Comparison of ENCODE assay signal across 30 mouse cellular contexts in the genomic region with DNA sequence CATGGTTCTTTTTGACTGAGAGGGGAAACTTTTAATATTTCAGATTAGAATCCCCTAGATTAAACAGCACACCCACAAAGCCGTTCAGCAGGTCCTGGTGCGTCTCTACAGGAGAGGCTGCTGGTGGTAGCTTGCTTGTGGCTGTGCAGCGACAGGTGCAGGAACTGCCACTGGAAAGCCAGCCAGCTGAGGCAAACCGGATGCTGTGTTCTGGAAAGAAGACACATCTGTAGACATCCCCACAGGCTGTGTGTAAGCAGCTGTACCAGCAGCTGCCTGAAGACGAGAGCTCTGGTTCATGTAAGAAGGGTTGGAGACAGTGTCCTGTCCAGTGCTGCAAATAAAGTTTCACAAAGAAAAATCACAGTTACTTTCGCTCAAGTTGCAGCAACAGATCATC. TPM values are rescaled to one million over a fixed set of nuclear protein-coding genes. Genes with fewer than 3 reads are reported as not detected.
DNase-seq lines count a peak whose midpoint lies in the region; ATAC-seq lines count a peak whose summit lies in the region.
"Had no signal": no experiment of that assay in that cellular context is flagged by ENCODE, and none has a peak within 500 bp of the region (broad histone marks: within the 10 kb centered on the region; RNA-seq: fewer than 3 reads in every experiment).

No protein-coding gene starts in this region.

- no peak overlapping the region for H3K4me2 ChIP-seq in midbrain, embryonic 16.5 days (ENCODE audit: low read length)
- H3K4me2 ChIP-seq in forebrain, embryonic 14.5 days (ENCODE audit: low read length): no peak overlapping the region
- H3K4me2 ChIP-seq: embryonic facial prominence, embryonic 13.5 days; forebrain, embryonic 13.5 days; heart, embryonic 12.5 days; hindbrain, embryonic 14.5 days; liver, embryonic 12.5 days; midbrain, embryonic 13.5 days; stomach, embryonic 15.5 days had no signal

- no peaks in the 10 kb centered on the region for H3K27me3 ChIP-seq in midbrain, embryonic 16.5 days (ENCODE audit: control insufficient read depth, insufficient read depth, low read depth, low read length)
- H3K27me3 ChIP-seq in forebrain, embryonic 14.5 days (replicated peaks; ENCODE audit: control insufficient read depth, insufficient read depth, low read length): no peaks in the 10 kb centered on the region
- H3K27me3 ChIP-seq: embryonic facial prominence, embryonic 13.5 days; forebrain, embryonic 13.5 days; heart, embryonic 12.5 days; liver, embryonic 12.5 days; midbrain, embryonic 13.5 days; stomach, embryonic 15.5 days had no signal

- ATAC-seq in midbrain, embryonic 16.5 days: no peak
- ATAC-seq in forebrain, embryonic 14.5 days: no peak
- ATAC-seq: CD4-positive, CD25-positive, alpha-beta regulatory T cell, adult 4 months; forebrain, embryonic 13.5 days; liver, embryonic 12.5 days; liver, postnatal 0 days; midbrain, embryonic 13.5 days had no signal

- 89% methylated on average over 6 of the region's 6 CpGs for WGBS in midbrain, embryonic 16.5 days
- 90% methylated on average over 6 of the region's 6 CpGs for WGBS in forebrain, embryonic 14.5 days

- H3K9ac ChIP-seq in midbrain, embryonic 16.5 days (ENCODE audit: low read depth, low read length): no peak overlapping the region
- H3K9ac ChIP-seq in forebrain, embryonic 14.5 days (ENCODE audit: low read length): no peak overlapping the region
- H3K9ac ChIP-seq: embryonic facial prominence, embryonic 13.5 days; forebrain, embryonic 13.5 days; heart, embryonic 12.5 days; hindbrain, embryonic 14.5 days; liver, embryonic 12.5 days; liver, postnatal 0 days; midbrain, embryonic 13.5 days; stomach, embryonic 15.5 days had no signal

- peaks cover 3% of the 10 kb centered on the region; the same call in 1 of the 2 replicates for H3K36me3 ChIP-seq in midbrain, embryonic 16.5 days (ENCODE audit: control insufficient read depth, insufficient read depth, low read length)
- peaks cover 5% of the 10 kb centered on the region; the same call in 1 of the 2 replicates for H3K36me3 ChIP-seq in forebrain, embryonic 14.5 days (ENCODE audit: control insufficient read depth, insufficient read depth, low read length)

- no peaks in the 10 kb centered on the region for H3K4me1 ChIP-seq in midbrain, embryonic 16.5 days (ENCODE audit: control insufficient read depth, insufficient read depth, low read length)
- no peaks in the 10 kb centered on the region for H3K4me1 ChIP-seq in forebrain, embryonic 14.5 days (ENCODE audit: control insufficient read depth, insufficient read depth, low read length)
- H3K4me1 ChIP-seq: forebrain, embryonic 13.5 days; heart, embryonic 12.5 days; liver, embryonic 12.5 days; midbrain, embryonic 13.5 days; stomach, embryonic 15.5 days had no signal

- H3K27ac ChIP-seq in midbrain, embryonic 16.5 days (ENCODE audit: low read length): no peak overlapping the region
- no peak overlapping the region for H3K27ac ChIP-seq in forebrain, embryonic 14.5 days (ENCODE audit: low read depth, low read length)
- H3K27ac ChIP-seq: embryonic facial prominence, embryonic 13.5 days; forebrain, embryonic 13.5 days; heart, adult 2 months; hindbrain, embryonic 14.5 days; kidney, postnatal 0 days; liver, embryonic 12.5 days; midbrain, embryonic 13.5 days; stomach, embryonic 15.5 days had no signal

- peak; percentile 8 for DNase-seq in gastrocnemius, postnatal 10 days
- no peak for DNase-seq in gastrocnemius, adult 18-20 months (ENCODE audit: low spot score)
- peak; percentile 49 for DNase-seq in A20 (ENCODE audit: low read depth, low spot score)
- DNase-seq in thymus, adult 18-20 months: peak; percentile 11 to 20
- DNase-seq in thymus, postnatal 25 days: peak; percentile 30
- DNase-seq in forebrain, embryonic 14.5 days (ENCODE audit: low spot score): no peak
- DNase-seq: adrenal gland, postnatal 25 days; cerebellum, adult 11-12 months; cerebellum, adult 9-11 months; embryo, embryonic 11 days; heart, adult 2 months; kidney, adult 11 months; layer of hippocampus, postnatal 36 days; left cerebral cortex, postnatal 4 days; liver, postnatal 0 days; lung, postnatal 36 days; retina, postnatal 1 day; right cerebral cortex, postnatal 25 days had no signal

- H3K9me3 ChIP-seq in midbrain, embryonic 16.5 days (replicated peaks; ENCODE audit: control insufficient read depth, low read length, poor library complexity, severe bottlenecking): no peaks in the 10 kb centered on the region
- H3K9me3 ChIP-seq in forebrain, embryonic 14.5 days (replicated peaks; ENCODE audit: control insufficient read depth, low read length): no peaks in the 10 kb centered on the region
- H3K9me3 ChIP-seq: embryonic facial prominence, embryonic 13.5 days; forebrain, embryonic 13.5 days; heart, embryonic 12.5 days; liver, embryonic 12.5 days; midbrain, embryonic 13.5 days; stomach, embryonic 15.5 days had no signal

- no peak overlapping the region for H3K4me3 ChIP-seq in midbrain, embryonic 16.5 days (ENCODE audit: low read depth, low read length)
- no peak overlapping the region for H3K4me3 ChIP-seq in forebrain, embryonic 14.5 days (ENCODE audit: low read depth, low read length)
- H3K4me3 ChIP-seq: embryonic facial prominence, embryonic 13.5 days; forebrain, embryonic 13.5 days; heart, adult 2 months; heart, embryonic 12.5 days; liver, embryonic 12.5 days; midbrain, embryonic 13.5 days; stomach, embryonic 15.5 days had no signal

RNA-seq across cellular contexts. Expression of a gene that starts 18.0 kb away (rescaled TPM):
- total RNA-seq in gastrocnemius, postnatal 10 days (2021): 1 to 10 TPM in 1 of 2 experiments, under 1 TPM in 1; 0.73 to 1.6 TPM
- total RNA-seq in gastrocnemius, adult 18-20 months (2021): under 1 TPM; 0.21 to 0.55 TPM
- polyA plus RNA-seq in midbrain, embryonic 16.5 days (2015; fragmentation: Nextera tagmentation; extraction: Ambion mirVana): 14.7 and 15.6 TPM in 2 replicates
- polyA plus RNA-seq in forebrain, embryonic 14.5 days (2014; fragmentation: Nextera tagmentation; extraction: Ambion mirVana): 10.6 and 13.5 TPM in 2 replicates
- total RNA-seq: hematopoietic stem cell, adult 5-6 weeks; monocyte, adult 5-6 weeks had no signal

RNA-seq across cellular contexts. Expression of a gene that starts 47.5 kb away (rescaled TPM):
- total RNA-seq in gastrocnemius, postnatal 10 days (2021): 10 to 100 TPM; 17.9 to 20.8 TPM
- total RNA-seq in gastrocnemius, adult 18-20 months (2021): 10 to 100 TPM in 1 of 2 experiments, 1 to 10 TPM in 1; 9.7 to 10.8 TPM
- 41.1 and 45.3 TPM in 2 replicates for polyA plus RNA-seq in midbrain, embryonic 16.5 days (2015; fragmentation: Nextera tagmentation; extraction: Ambion mirVana)
- polyA plus RNA-seq in forebrain, embryonic 14.5 days (2014; fragmentation: Nextera tagmentation; extraction: Ambion mirVana): 51.1 and 55.7 TPM in 2 replicates

Comparison
In these comparisons a context has a peak if more than half of its experiments do, and no peak if none do; other contexts are left out.
1. DNase-seq: peak in gastrocnemius, postnatal 10 days (single experiment), A20 (single experiment), thymus, adult 18-20 months (2 of 2) and thymus, postnatal 25 days (single experiment); none in gastrocnemius, adult 18-20 months (single experiment) and forebrain, embryonic 14.5 days (single experiment).